Mouse (Mus musculus): ENCODE measurements around the gene Thap4. TPM values are rescaled to one million over a fixed set of nuclear protein-coding genes. Genes with fewer than 3 reads are reported as not detected.

The Thap4 gene
- polyA plus RNA-seq (2016; fragmentation: Nextera tagmentation; extraction: Ambion mirVana), result 37.1 and 43.7 TPM in 2 replicates

- H3K4me2 ChIP-seq (replicated peaks), result peak within 1 kb of the TSS; percentile 87
- H3K9me3 ChIP-seq, result no peaks in the 10 kb centered on the region
- H3K36me3 ChIP-seq, result peaks cover 10% of the 10 kb centered on the region
- ATAC-seq (ENCODE audit: low FRiP score, low read depth), result peak; percentile 93
- no peaks in the 10 kb centered on the region for H3K27me3 ChIP-seq
- peak within 1 kb of the TSS; percentile 88 for H3K9ac ChIP-seq (replicated peaks)
- H3K4me3 ChIP-seq, result peak within 1 kb of the TSS; percentile 76
- H3K4me1 ChIP-seq, result peaks cover 11% of the 10 kb centered on the region
- WGBS, result 1% methylated on average over 107 of the region's 121 CpGs
- peak within 1 kb of the TSS; percentile 90 for H3K27ac ChIP-seq (replicated peaks)
Observed at GRCm38 (mm10) chr1:93754573-93755290, at the start of gene Thap4. Gene Thap4, minus strand, starts transcription at chr1:93754864.

GRCm38 (mm10) chr1:93803556-93804507 is 49.2 kb upstream of the Thap4 start, which contains the start of gene Ing5:
Gene Ing5, plus strand, starts transcription at chr1:93803965.
- Histone ChIP-seq H3K9me3 (no peaks in the 10 kb centered on the region), H3K4me2 (replicated peaks) (peak within 1 kb of the TSS; percentile 79), H3K9ac (replicated peaks) (peak within 1 kb of the TSS; percentile 78), H3K27me3 (no peaks in the 10 kb centered on the region), H3K27ac (replicated peaks) (peak within 1 kb of the TSS; percentile 96), H3K36me3 (peaks cover 39% of the 10 kb centered on the region), H3K4me3 (peak within 1 kb of the TSS; percentile 86), H3K4me1 (peaks cover 32% of the 10 kb centered on the region)
- WGBS, result under 1% methylated on average over 92 of the region's 94 CpGs
- ATAC-seq (ENCODE audit: low FRiP score, low read depth), result peak; percentile 92

DNA sequence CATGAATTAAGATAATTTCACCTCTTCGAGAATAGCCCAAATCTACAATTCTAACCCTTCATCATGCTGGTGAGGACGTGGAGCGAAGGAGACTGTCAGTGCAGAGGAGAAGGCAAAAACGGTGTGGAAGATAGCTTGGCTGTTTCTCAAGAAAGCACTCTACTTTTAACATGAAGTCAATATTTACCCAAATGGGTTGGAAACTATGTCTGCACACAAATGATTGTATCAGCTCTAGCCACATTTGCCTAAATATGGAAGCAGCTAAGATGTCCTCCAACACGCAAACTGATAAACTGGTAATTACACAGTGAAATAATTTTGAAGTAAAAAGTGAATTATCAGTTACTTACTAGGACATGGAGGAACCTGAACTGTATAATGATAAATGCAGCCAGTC is 48.1 kb upstream of the Thap4 start:
- Histone ChIP-seq H3K9me3 (no peaks in the 10 kb centered on the region), H3K4me1 (peaks cover 32% of the 10 kb centered on the region), H3K4me2 (replicated peaks) (peak overlapping the region; percentile 79), H3K9ac (replicated peaks) (no peak overlapping the region), H3K27me3 (no peaks in the 10 kb centered on the region), H3K27ac (replicated peaks) (no peak overlapping the region), H3K4me3 (peak overlapping the region; percentile 86; the same call in 1 of the 2 replicates), H3K36me3 (peaks cover 39% of the 10 kb centered on the region)
- 87% methylated on average over 5 of the region's 5 CpGs for WGBS
- ATAC-seq (ENCODE audit: low FRiP score, low read depth), result no peak

- no peaks in the 10 kb centered on the region for H3K27me3 ChIP-seq
- H3K9ac ChIP-seq (replicated peaks), result peak within 1 kb of the TSS; percentile 79
- H3K36me3 ChIP-seq, result peaks cover 41% of the 10 kb centered on the region
- peak within 1 kb of the TSS; percentile 76 for H3K4me3 ChIP-seq
- H3K27ac ChIP-seq (replicated peaks), result peak within 1 kb of the TSS; percentile 77
- under 1% methylated on average over 42 of the region's 42 CpGs for WGBS
- ATAC-seq (ENCODE audit: low FRiP score, low read depth), result peak; percentile 53
- H3K4me2 ChIP-seq (replicated peaks), result peak within 1 kb of the TSS; percentile 79
- no peaks in the 10 kb centered on the region for H3K9me3 ChIP-seq
- H3K4me1 ChIP-seq, result peaks cover 32% of the 10 kb centered on the region
Observed at GRCm38 (mm10) chr1:93801741-93802238, 47.1 kb upstream of the Thap4 start, which contains the start of gene Dtymk. Gene Dtymk, minus strand, starts transcription at chr1:93801934.

- Histone ChIP-seq H3K36me3 (peaks cover 40% of the 10 kb centered on the region), H3K27ac (replicated peaks) (0 out of 2 replicates have a peak overlapping the region, but pooled peaks have one; percentile 73), H3K9me3 (no peaks in the 10 kb centered on the region), H3K4me3 (peak overlapping the region; percentile 76), H3K4me2 (replicated peaks) (peak overlapping the region; percentile 69), H3K9ac (replicated peaks) (peak overlapping the region; percentile 79), H3K4me1 (peaks cover 32% of the 10 kb centered on the region), H3K27me3 (no peaks in the 10 kb centered on the region)
- WGBS, result 79% methylated on average over 21 of the region's 21 CpGs
- no peak for ATAC-seq (ENCODE audit: low FRiP score, low read depth)
Observed at GRCm38 (mm10) chr1:93800670-93801503, 46.2 kb upstream of the Thap4 start.

GRCm38 (mm10) chr1:93795886-93796285 is 41.2 kb upstream of the Thap4 start:
- 86% methylated on average over 8 of the region's 8 CpGs for WGBS
- Histone ChIP-seq H3K4me3 (no peak overlapping the region), H3K4me1 (peaks cover 4% of the 10 kb centered on the region), H3K9me3 (no peaks in the 10 kb centered on the region), H3K27ac (replicated peaks) (no peak overlapping the region), H3K27me3 (no peaks in the 10 kb centered on the region), H3K4me2 (replicated peaks) (no peak overlapping the region), H3K9ac (replicated peaks) (no peak overlapping the region), H3K36me3 (peaks cover 86% of the 10 kb centered on the region)
- ATAC-seq (ENCODE audit: low FRiP score, low read depth), result no peak

DNA sequence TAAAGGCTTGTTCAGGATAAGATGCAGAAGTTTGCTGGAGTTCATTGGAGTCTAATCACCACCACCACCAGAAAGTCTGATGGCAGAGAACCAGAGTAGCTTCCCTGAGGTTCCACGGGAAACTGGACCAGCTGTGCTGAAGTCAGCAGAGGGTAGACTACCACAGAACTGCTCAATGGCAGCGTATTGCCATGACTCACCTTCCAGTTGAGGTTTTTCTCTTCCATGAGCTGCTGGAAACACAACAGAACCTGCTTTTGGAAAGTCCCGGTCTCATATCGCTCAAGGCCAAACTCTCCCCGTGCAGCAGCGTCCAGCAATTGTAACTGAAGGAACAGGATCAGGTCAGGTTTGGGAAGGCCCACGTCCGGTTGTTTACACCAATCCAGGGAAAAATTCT is 39.9 kb upstream of the Thap4 start:
- 94% methylated on average over 8 of the region's 8 CpGs for WGBS
- H3K27ac ChIP-seq (replicated peaks), result no peak overlapping the region
- no peaks in the 10 kb centered on the region for H3K27me3 ChIP-seq
- no peaks in the 10 kb centered on the region for H3K9me3 ChIP-seq
- no peak overlapping the region for H3K4me2 ChIP-seq (replicated peaks)
- H3K4me3 ChIP-seq, result no peak overlapping the region
- H3K36me3 ChIP-seq, result peaks cover 94% of the 10 kb centered on the region
- no peaks in the 10 kb centered on the region for H3K4me1 ChIP-seq
- ATAC-seq (ENCODE audit: low FRiP score, low read depth), result no peak
- H3K9ac ChIP-seq (replicated peaks), result no peak overlapping the region

DNA sequence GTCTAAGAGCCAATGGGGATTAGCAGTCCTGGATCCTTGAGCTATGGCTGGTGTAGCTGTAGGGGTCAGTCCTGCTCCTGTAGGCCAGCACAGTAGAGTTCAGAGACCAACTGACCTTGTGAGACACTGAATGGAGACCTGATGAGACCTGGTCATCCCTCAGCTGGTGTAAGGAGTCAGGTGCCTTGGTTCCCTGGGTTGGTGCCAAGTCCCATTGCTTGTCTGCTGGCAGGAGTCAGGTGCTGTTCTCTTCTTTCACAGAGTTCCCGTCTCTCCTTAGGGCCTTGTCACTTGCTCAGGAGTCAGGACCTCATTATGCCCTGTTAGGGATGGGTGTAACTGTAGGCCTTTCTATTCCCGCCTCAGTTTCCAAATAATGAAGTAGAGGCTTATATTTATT is 32.2 kb upstream of the Thap4 start:
- ATAC-seq (ENCODE audit: low FRiP score, low read depth), result no peak
- Histone ChIP-seq H3K4me3 (no peak overlapping the region), H3K36me3 (peaks cover 96% of the 10 kb centered on the region), H3K9me3 (no peaks in the 10 kb centered on the region), H3K27me3 (no peaks in the 10 kb centered on the region), H3K4me2 (replicated peaks) (no peak overlapping the region), H3K27ac (replicated peaks) (no peak overlapping the region), H3K9ac (replicated peaks) (no peak overlapping the region), H3K4me1 (no peaks in the 10 kb centered on the region)
- 94% methylated on average over 2 of the region's 2 CpGs for WGBS

DNA sequence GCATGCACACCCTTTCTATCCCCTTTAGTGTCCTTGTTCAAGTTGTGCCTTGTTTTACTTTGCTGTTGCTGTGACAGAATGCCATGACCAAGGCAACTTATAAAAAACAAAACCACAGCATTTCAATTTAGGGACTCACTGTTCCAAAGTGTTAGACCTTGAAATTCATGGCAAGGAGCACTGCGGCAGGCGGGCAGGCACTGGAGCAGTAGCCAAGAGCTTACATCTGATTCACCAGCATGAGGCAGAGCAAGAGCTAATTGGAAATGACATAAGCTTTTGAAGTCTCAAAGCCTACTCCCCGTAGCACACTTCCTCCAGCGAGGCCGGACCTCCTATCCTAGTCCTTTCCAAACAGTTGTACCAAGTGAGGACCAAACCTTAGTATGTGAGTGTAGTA is 22.0 kb upstream of the Thap4 start:
- 89% methylated on average over 5 of the region's 5 CpGs for WGBS
- ATAC-seq (ENCODE audit: low FRiP score, low read depth), result no peak
- no peak overlapping the region for H3K9ac ChIP-seq (replicated peaks)
- H3K27ac ChIP-seq (replicated peaks), result no peak overlapping the region
- H3K4me2 ChIP-seq (replicated peaks), result no peak overlapping the region
- no peaks in the 10 kb centered on the region for H3K4me1 ChIP-seq
- H3K9me3 ChIP-seq, result no peaks in the 10 kb centered on the region
- H3K27me3 ChIP-seq, result no peaks in the 10 kb centered on the region
- no peak overlapping the region for H3K4me3 ChIP-seq
- H3K36me3 ChIP-seq, result peaks cover 78% of the 10 kb centered on the region

GRCm38 (mm10) chr1:93769901-93770300 is 15.2 kb upstream of the Thap4 start:
- H3K27me3 ChIP-seq, result no peaks in the 10 kb centered on the region
- peaks cover 51% of the 10 kb centered on the region for H3K36me3 ChIP-seq
- H3K9me3 ChIP-seq, result no peaks in the 10 kb centered on the region
- H3K4me1 ChIP-seq, result no peaks in the 10 kb centered on the region
- no peak overlapping the region for H3K4me2 ChIP-seq (replicated peaks)
- H3K9ac ChIP-seq (replicated peaks), result no peak overlapping the region
- 100% methylated on average over 3 of the region's 3 CpGs for WGBS
- H3K27ac ChIP-seq (replicated peaks), result no peak overlapping the region
- H3K4me3 ChIP-seq, result no peak overlapping the region
- ATAC-seq (ENCODE audit: low FRiP score, low read depth), result no peak

DNA sequence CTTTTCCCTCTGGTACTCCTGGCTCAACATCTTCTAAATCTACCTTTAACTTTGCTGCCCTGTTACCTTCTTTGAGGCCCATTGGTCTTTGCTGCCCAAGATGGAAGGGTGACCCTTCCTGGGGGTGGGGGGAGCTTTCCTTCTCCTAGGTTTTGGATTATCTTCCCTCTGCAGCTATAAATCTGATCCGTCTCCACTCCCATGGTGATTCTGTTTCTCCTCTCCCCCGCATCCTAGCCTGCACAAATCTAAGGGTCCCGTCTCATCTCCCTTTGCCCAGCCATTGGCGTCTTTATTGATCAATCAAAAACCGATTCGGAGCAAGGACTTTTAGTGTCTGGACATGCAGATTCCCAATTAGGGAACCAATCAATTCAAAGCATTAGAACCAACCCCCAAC is 12.9 kb upstream of the Thap4 start:
- Histone ChIP-seq H3K36me3 (peaks cover 31% of the 10 kb centered on the region), H3K4me1 (no peaks in the 10 kb centered on the region), H3K9me3 (no peaks in the 10 kb centered on the region), H3K27me3 (no peaks in the 10 kb centered on the region), H3K27ac (replicated peaks) (no peak overlapping the region), H3K9ac (replicated peaks) (no peak overlapping the region), H3K4me3 (no peak overlapping the region), H3K4me2 (replicated peaks) (no peak overlapping the region)
- WGBS, result 91% methylated on average over 6 of the region's 6 CpGs
- ATAC-seq (ENCODE audit: low FRiP score, low read depth), result no peak
